Mouse (Mus musculus): ENCODE data around the gene Rbm17.

The Rbm17 gene

GRCm38 (mm10) chr2:11596690-11597089, 7.3 kb downstream of the Rbm17 start:
- DNase-seq (ENCODE audit: low spot score in 2 of 2) = no peak

DNA sequence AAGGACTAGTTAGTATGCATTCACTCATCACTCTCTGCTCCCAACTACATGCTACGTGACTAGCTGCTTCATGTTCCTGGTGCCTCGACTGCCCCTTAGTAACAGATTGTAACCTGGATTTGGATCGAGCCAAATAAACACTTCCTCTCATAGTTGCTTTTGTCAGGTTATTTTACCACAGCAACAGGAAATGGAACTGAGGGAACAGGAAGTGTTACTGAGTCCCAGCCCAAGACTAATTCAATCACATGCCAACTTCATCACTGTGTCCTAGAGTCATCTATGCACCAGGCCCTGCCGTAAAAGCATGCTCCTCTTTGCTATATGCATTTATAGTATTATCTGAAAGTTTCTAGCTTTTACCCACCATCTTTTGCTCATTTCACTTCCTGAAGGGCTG, 16.0 kb downstream of the Rbm17 start:
- DNase-seq (ENCODE audit: low spot score in 2 of 2) = no peak

DNA sequence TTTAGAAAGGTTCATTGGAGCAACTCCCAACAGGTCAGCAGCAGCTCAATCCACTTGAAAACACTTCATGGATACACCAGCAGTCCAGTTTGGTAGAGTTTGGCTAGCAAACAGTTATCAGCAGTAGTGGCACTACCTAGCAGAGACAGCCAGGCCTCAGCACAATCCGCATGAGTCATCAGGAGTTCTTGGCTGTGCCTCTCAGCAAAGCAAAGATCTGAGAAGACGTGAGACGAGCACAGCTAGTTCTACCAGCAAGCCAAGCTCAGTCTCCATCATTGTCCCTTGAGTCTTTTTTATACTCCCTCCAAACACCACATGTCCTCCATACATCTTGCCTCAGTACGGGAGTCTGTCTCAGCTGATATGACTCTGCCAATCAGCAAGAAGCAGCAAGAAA, 24.6 kb downstream of the Rbm17 start:
- DNase-seq (ENCODE audit: low spot score in 2 of 2) = no peak

DNA sequence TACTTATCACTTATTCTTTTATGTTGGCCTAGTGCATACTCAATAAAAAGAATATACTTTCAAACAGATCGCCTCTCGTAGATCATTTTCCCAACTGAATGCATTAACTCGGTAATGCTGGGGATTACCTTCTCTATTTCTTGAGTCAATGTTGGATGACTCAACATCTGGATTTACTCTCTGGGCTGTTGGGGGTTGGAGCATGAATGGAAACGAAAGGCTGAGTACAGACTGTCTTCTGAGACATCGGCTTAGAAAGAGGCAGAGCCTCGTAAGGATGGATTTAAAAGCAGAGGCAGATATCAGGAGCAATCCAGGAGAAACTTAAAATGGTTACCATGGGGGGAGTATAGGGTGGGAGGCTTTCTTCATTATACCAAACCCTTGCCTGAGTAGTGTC, 25.8 kb downstream of the Rbm17 start:
- DNase-seq (ENCODE audit: low spot score in 2 of 2) = no peak

- DNase-seq (ENCODE audit: low spot score in 2 of 2) = no peak
Observed at GRCm38 (mm10) chr2:11573684-11574083, 30.3 kb downstream of the Rbm17 start.

- DNase-seq (ENCODE audit: low spot score in 2 of 2) = no peak
Observed at GRCm38 (mm10) chr2:11571004-11571535, 32.9 kb downstream of the Rbm17 start.

DNA sequence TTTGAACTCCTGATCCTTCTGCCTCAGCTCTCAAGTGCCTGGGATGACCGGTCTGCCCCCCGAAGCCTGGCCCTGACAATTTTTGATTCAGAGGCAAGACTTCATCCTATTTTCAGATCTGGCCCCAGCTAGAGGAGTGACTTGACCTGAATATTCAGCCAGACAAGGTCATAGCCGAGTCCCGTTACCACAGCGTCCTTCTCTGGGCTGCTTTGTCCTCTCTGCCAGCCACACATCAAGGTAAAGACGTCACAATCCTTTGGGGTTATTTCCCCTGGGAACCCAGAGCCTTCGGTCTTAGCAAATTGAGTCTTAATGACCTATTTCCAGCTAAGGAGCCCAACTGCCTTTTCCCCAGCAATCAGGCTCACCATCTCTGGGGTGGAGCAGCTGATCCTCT, 35.5 kb downstream of the Rbm17 start:
- no peak for DNase-seq (ENCODE audit: low spot score in 2 of 2)

- no peak for DNase-seq (ENCODE audit: low spot score in 2 of 2)
Observed at GRCm38 (mm10) chr2:11567781-11568362, 36.1 kb downstream of the Rbm17 start.

GRCm38 (mm10) chr2:11566898-11567297, 37.1 kb downstream of the Rbm17 start:
- DNase-seq (ENCODE audit: low spot score in 2 of 2) = no peak

DNA sequence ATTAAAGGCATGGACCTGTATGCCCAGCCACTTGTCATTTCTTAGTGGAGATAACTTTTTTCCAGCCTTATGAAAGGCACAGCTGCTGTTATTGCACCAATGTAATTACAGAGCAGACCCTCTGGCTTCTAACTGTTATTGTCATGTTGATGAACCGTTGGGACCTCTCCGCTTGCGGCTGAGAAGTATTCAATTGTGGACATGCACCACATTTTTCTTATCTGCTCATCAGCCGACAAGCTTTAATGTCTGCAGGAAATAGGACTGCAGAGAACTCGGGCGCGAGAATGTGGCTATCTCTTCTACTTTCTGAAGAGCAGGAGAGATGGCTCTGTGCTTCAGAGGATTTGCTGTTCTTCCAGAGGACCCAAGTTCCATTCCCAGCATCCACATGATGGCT, 37.7 kb downstream of the Rbm17 start:
- DNase-seq (ENCODE audit: low spot score in 2 of 2) = no peak

GRCm38 (mm10) chr2:11564768-11565167, 39.2 kb downstream of the Rbm17 start:
- DNase-seq (ENCODE audit: low spot score in 2 of 2) = no peak

DNA sequence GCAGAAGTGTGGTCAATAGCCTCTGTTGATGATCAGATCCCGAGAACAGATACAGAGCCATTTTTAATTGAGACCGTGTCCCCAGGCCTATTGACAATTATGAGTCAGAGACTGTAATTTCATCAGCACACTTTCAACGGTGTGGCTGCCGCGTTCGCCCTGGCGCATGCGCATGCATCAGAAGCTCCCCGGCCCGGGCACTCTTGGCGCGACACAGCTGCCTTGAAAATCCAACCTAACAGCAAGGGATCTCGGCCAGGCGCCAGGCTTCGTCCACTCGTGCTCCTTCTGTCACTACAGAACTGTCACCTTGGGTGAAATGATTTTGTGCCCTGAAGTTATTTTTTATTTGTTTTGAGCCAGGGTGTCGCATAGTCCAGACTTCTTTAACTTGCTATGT, 40.7 kb downstream of the Rbm17 start:
- no peak for DNase-seq (ENCODE audit: low spot score in 2 of 2)

GRCm38 (mm10) chr2:11558654-11559053, 45.3 kb downstream of the Rbm17 start:
- DNase-seq (ENCODE audit: low spot score in 2 of 2) = no peak

GRCm38 (mm10) chr2:11557244-11557643, 46.7 kb downstream of the Rbm17 start:
- no peak for DNase-seq (ENCODE audit: low spot score in 2 of 2)

GRCm38 (mm10) chr2:11555316-11555715, 48.6 kb downstream of the Rbm17 start:
- no peak for DNase-seq (ENCODE audit: low spot score in 2 of 2)

DNA sequence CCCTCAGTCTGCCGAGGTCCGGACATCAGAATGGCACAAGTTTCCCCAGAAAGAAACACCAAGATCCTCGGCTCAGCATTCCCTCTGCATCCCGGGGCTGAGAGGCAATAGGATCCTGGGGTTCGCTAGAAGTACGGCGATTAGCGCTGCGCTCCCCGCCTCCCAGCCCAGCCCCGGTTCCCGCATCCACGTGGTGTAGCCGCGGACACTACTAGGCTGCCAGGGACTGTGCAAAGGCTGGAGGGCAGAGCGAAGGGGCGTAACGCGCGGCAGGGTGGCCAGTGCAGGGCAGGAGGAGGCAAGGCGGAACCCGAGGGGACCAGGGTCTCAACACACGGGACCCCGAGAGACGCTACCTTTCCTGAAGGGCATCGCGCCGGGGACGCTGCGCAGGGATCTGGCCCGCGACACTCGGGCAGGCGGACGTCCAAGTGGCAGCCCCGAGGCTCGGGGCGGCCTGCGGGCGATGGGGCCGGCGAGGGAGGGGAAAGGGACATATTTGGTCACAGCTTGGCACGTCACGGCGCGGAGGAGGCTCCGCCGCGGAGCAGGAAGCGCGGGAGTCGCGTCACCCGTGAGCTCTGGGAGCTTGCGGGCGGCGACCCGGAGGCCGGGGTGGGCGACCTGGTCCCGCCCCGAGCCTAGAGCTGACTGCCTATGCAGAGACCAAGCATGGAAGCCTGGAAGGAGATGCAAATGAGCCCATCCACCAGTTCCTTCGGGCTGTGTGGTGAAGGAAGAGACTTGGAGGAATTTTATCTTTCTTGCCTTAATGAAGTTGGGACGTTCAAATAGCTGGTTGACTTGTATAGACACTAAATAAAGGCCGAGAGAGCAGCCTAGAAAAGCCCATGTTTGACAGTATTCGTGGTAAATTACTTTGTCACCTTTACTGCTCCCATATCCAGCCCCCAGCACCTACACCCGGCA, 50.2 kb downstream of the Rbm17 start, which contains the start of gene Pfkfb3:
Gene Pfkfb3, minus strand, starts transcription at position 607 of the 930 bp plus-strand sequence.
- peak in 1 of 2 experiments; percentile 58 for DNase-seq (ENCODE audit: low spot score in 2 of 2)

GRCm38 (mm10) chr2:11552966-11553451, 50.9 kb downstream of the Rbm17 start:
- no peak for DNase-seq (ENCODE audit: low spot score in 2 of 2)

DNA sequence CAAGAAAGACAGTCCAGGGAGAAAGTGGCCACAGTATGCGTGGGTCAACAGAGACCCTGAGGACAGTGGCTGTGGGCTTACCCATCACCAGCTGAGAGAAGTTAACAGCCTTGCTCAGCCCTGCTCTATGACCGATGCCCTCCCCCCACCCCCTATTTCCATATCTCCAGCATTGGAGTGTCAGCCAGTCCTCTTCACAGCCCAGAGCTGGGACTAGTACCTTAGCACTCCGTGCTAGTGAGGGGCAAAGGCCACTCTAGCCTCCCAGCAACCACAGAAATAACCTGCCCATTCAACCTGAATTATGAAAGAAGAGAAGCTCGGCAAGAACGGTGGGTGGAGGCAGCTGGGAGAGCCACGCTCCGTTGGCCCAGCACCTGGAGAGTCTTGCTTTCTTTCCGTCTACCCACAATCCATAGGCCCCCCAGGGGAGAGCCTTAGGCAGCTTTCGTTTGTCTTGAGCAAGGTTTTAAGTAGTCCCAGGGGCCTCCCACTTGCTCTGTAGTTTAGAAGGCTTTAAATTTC, 51.6 kb downstream of the Rbm17 start:
- no peak for DNase-seq (ENCODE audit: low spot score in 2 of 2)

- no peak for DNase-seq (ENCODE audit: low spot score in 2 of 2)
Observed at GRCm38 (mm10) chr2:11551726-11552125, 52.2 kb downstream of the Rbm17 start.

DNA sequence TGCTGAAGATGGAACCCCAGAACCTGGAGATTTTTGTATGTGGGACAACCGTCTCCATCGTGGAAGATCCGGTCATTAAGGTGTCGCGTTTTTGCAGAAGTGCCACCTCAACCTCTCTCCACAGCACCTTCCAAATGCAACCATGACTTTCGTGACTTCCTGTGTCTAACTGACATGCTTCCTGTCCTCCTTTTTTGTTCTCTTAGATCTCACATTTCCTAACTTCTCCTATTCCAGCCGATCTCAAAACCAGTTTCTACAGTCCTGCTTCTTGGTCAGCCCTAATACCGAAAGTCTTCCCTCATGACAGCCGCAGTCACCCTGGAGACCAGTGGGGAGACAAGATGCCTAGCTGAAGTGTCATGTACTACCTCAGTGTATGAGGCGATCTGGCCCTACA, 55.4 kb downstream of the Rbm17 start:
- no peak for DNase-seq (ENCODE audit: low spot score in 2 of 2)

DNA sequence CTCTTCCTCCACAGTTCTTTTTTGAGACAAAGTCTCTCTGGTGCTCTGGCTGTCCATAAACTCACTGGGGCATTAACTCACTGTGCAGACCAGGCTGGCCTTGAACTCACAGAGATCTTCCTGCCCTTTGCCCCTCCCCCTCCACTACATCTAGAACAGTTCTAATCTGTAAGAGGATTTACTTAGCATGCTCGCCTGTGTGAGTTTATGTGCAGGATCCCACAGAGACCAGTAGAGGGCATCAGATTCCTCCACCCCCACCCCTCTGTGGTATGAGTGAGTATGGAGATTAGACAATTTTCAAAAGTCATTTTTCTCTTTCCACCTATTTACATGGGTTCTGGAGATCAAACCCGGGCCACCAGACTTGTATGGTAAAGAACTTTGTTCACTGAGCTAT, 56.3 kb downstream of the Rbm17 start:
- DNase-seq (ENCODE audit: low spot score in 2 of 2) = no peak

GRCm38 (mm10) chr2:11546091-11546490, 57.9 kb downstream of the Rbm17 start:
- DNase-seq (ENCODE audit: low spot score in 2 of 2) = no peak

All from frontal cortex, postnatal 10 days (tissue).